Mouse (Mus musculus) G1E (cell line): Measurements from ENCODE around the gene Alg12.

Source experiments
- CTCF ChIP-seq: IDR thresholded peaks from 2 replicates; pipeline ENCODE4 v1.5.1; 2012; ENCODE audit warnings: low read depth, low read length, inconsistent platforms, mixed read lengths
- GATA1 ChIP-seq: IDR thresholded peaks from 2 replicates; pipeline ENCODE4 v1.6.1; 2012; ENCODE audit warnings: borderline replicate concordance, low read length, inconsistent platforms, mixed read lengths

DNA sequence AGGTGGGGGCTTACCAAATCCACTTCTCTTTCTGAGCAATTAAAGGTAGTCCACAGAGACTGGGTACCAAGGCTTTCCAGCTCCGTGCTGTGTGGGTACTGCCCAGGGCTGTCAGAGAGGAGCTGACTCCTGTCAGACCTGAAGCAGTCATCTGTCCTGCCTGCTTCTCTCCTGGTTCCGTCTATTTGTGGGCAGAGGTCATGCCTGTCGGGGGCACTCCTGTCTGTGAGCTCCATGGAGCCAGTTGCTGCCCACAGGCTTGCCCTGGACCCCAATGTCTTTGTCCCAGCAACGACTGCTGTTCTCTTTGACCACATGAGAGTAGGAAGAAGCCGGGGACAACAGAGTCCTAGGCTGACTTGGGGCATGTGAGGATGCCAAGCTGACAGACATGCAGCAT, 37.5 kb upstream of the Alg12 start:
- TF ChIP-seq CTCF = no peak
- no peak for TF ChIP-seq GATA1
